Mouse (Mus musculus) MEL (cell line): ENCODE measurements around the gene Lemd1. TPM values are rescaled to one million over a fixed set of nuclear protein-coding genes. Genes with fewer than 3 reads are reported as not detected.

Experiments used
- DNase-seq: peaks from one replicate; pipeline ENCODE4 v3.0.0; 2011; ENCODE audit warnings: low read depth, low spot score
- H3K27ac ChIP-seq: 2 replicates; pipeline ENCODE4 v1.5.1; 2012; ENCODE audit warnings: low read depth, mild to moderate bottlenecking, control low read depth, low read length, moderate library complexity; ENCODE audit not compliant: control insufficient read depth
- H3K27me3 ChIP-seq, 2 experiments: fragments of 150-350 bp in 1 of 2; sonication (generic) in 1 of 2; 2 replicates each; pipeline ENCODE4 v1.6.1; 2012; ENCODE audit warnings: low read length in 2 of 2, mild to moderate bottlenecking in 2 of 2, improper control_type of control experiment in 1 of 2, moderate library complexity in 1 of 2; ENCODE audit not compliant: insufficient read depth in 2 of 2, control insufficient read depth in 1 of 2
- H3K36me3 ChIP-seq, 2 experiments: 2 replicates each; pipeline ENCODE4 v1.6.1; 2012 to 2014; ENCODE audit warnings: low read length in 2 of 2, improper control_type of control experiment in 1 of 2, inconsistent platforms in 1 of 2, mild to moderate bottlenecking in 1 of 2; ENCODE audit not compliant: insufficient read depth in 2 of 2, control insufficient read depth in 1 of 2
- H3K4me1 ChIP-seq, 2 experiments: fragments of 150-350 bp in 1 of 2; sonication (generic) in 1 of 2; 2 replicates each; pipeline ENCODE4 v1.6.1; 2012; ENCODE audit warnings: low read length in 2 of 2, improper control_type of control experiment in 1 of 2, mild to moderate bottlenecking in 1 of 2; ENCODE audit not compliant: insufficient read depth in 2 of 2, control insufficient read depth in 1 of 2
- H3K4me3 ChIP-seq, 2 experiments: fragments of 150-350 bp in 1 of 2; sonication (generic) in 1 of 2; 2 replicates each; pipeline ENCODE4 v1.5.1; 2012; ENCODE audit warnings: low read depth in 2 of 2, low read length in 2 of 2, mild to moderate bottlenecking in 2 of 2, moderate library complexity in 2 of 2, control low read depth in 1 of 2, improper control_type of control experiment in 1 of 2; ENCODE audit not compliant: control insufficient read depth in 1 of 2, insufficient read depth in 1 of 2
- H3K79me2 ChIP-seq: 2 replicates; pipeline ENCODE4 v1.6.1; 2012; ENCODE audit warnings: mild to moderate bottlenecking, low read length, moderate library complexity; ENCODE audit not compliant: control insufficient read depth, poor library complexity, insufficient read depth
- H3K9ac ChIP-seq: 2 replicates; pipeline ENCODE4 v1.6.1; 2012; ENCODE audit warnings: low read depth, mild to moderate bottlenecking, control low read depth, low read length, moderate library complexity; ENCODE audit not compliant: control insufficient read depth, poor library complexity, severe bottlenecking
- H3K9me3 ChIP-seq: fragments of 150-350 bp; sonication (generic); replicated peaks from 2 replicates; pipeline ENCODE4 v1.6.1; 2012; ENCODE audit warnings: mild to moderate bottlenecking, low read length, improper control_type of control experiment, moderate library complexity; ENCODE audit not compliant: insufficient read depth
- CHD1 ChIP-seq: IDR thresholded peaks from 2 replicates; pipeline ENCODE4 v1.6.1; 2012; ENCODE audit warnings: low read depth, mild to moderate bottlenecking, inconsistent platforms, low read length, improper control_type of control experiment
- CHD2 ChIP-seq: IDR thresholded peaks from 2 replicates; pipeline ENCODE4 v1.6.1; 2011; ENCODE audit warnings: low read length, improper control_type of control experiment
- CTCF ChIP-seq, 3 experiments: IDR thresholded peaks in 2 of 3; conservative IDR thresholded peaks in 1 of 3; 2 replicates each; pipeline ENCODE4 v1.5.1; 2011 to 2012; ENCODE audit warnings: low read length in 3 of 3, low read depth in 2 of 3, mild to moderate bottlenecking in 2 of 3, improper control_type of control experiment in 1 of 3, inconsistent platforms in 1 of 3, mixed read lengths in 1 of 3, moderate library complexity in 1 of 3; ENCODE audit not compliant: control insufficient read depth in 1 of 3, insufficient read depth in 1 of 3, poor library complexity in 1 of 3, severe bottlenecking in 1 of 3
- E2F4 ChIP-seq: IDR thresholded peaks from 2 replicates; pipeline ENCODE4 v1.6.1; 2011; ENCODE audit warnings: low read depth, low read length, improper control_type of control experiment, borderline replicate concordance
- EP300 ChIP-seq, 2 experiments: IDR thresholded peaks; 2 replicates each; pipeline ENCODE4 v1.6.1; 2011; ENCODE audit warnings: improper control_type of control experiment in 2 of 2, low read length in 2 of 2, low read depth in 1 of 2, mild to moderate bottlenecking in 1 of 2
- ETS1 ChIP-seq: IDR thresholded peaks from 2 replicates; pipeline ENCODE4 v1.6.1; 2012; ENCODE audit warnings: low read depth, mild to moderate bottlenecking, inconsistent platforms, low read length, improper control_type of control experiment, moderate library complexity
- GABPA ChIP-seq: IDR thresholded peaks from 2 replicates; pipeline ENCODE4 v1.6.1; 2012; ENCODE audit warnings: low read depth, mild to moderate bottlenecking, inconsistent platforms, low read length, improper control_type of control experiment, moderate library complexity
- GATA1 ChIP-seq: IDR thresholded peaks from 2 replicates; pipeline ENCODE4 v1.6.1; 2011; ENCODE audit warnings: low read depth, low read length, improper control_type of control experiment
- JUND ChIP-seq: IDR thresholded peaks from 2 replicates; pipeline ENCODE4 v1.6.1; 2011; ENCODE audit warnings: low read depth, mild to moderate bottlenecking, improper control_type of control experiment, low read length
- KAT2A ChIP-seq: conservative IDR thresholded peaks from 2 replicates; pipeline ENCODE4 v1.6.1; 2012; ENCODE audit warnings: low read depth, low read length, improper control_type of control experiment, inconsistent platforms
- MAFK ChIP-seq: IDR thresholded peaks from 2 replicates; pipeline ENCODE4 v1.6.1; 2011; ENCODE audit warnings: low read depth, mild to moderate bottlenecking, low read length, improper control_type of control experiment, borderline replicate concordance
- MAX ChIP-seq: IDR thresholded peaks from 2 replicates; pipeline ENCODE4 v1.6.1; 2011; ENCODE audit warnings: low read length, improper control_type of control experiment
- MAZ ChIP-seq: IDR thresholded peaks from 2 replicates; pipeline ENCODE4 v1.6.1; 2012; ENCODE audit warnings: low read depth, mild to moderate bottlenecking, inconsistent platforms, low read length, improper control_type of control experiment
- MYB ChIP-seq: IDR thresholded peaks from 2 replicates; pipeline ENCODE4 v1.6.1; 2011; ENCODE audit warnings: mild to moderate bottlenecking, low read depth, low read length, improper control_type of control experiment
- MYC ChIP-seq: IDR thresholded peaks from 2 replicates; pipeline ENCODE4 v1.6.1; 2011; ENCODE audit warnings: low read depth, mild to moderate bottlenecking, low read length, improper control_type of control experiment, moderate library complexity
- NELFE ChIP-seq: IDR thresholded peaks from 2 replicates; pipeline ENCODE4 v1.6.1; 2011; ENCODE audit warnings: low read depth, low read length, improper control_type of control experiment
- NRF1 ChIP-seq: IDR thresholded peaks from 2 replicates; pipeline ENCODE4 v1.6.1; 2014; ENCODE audit warnings: low read depth, mild to moderate bottlenecking, inconsistent platforms, low read length, improper control_type of control experiment, moderate library complexity; ENCODE audit not compliant: poor library complexity, insufficient read depth, severe bottlenecking
- POLR2A ChIP-seq, 2 experiments: IDR thresholded peaks; 2 replicates each; pipeline ENCODE4 v1.6.1; 2011 to 2012; ENCODE audit warnings: low read length in 2 of 2, mild to moderate bottlenecking in 2 of 2, control low read depth in 1 of 2, improper control_type of control experiment in 1 of 2, low read depth in 1 of 2, moderate library complexity in 1 of 2; ENCODE audit not compliant: control insufficient read depth in 1 of 2, insufficient read depth in 1 of 2, poor library complexity in 1 of 2
- POLR2AphosphoS5 ChIP-seq: IDR thresholded peaks from 2 replicates; pipeline ENCODE4 v1.6.1; 2012; ENCODE audit warnings: low read depth, borderline replicate concordance, mild to moderate bottlenecking, inconsistent platforms, low read length, moderate library complexity, mixed read lengths
- RAD21 ChIP-seq: IDR thresholded peaks from 2 replicates; pipeline ENCODE4 v1.6.1; 2011; ENCODE audit warnings: mild to moderate bottlenecking, low read depth, low read length, improper control_type of control experiment
- SIN3A ChIP-seq: IDR thresholded peaks from 2 replicates; pipeline ENCODE4 v1.6.1; 2012; ENCODE audit warnings: low read length, improper control_type of control experiment, inconsistent platforms
- SMC3 ChIP-seq: IDR thresholded peaks from 2 replicates; pipeline ENCODE4 v1.6.1; 2011; ENCODE audit warnings: low read depth, low read length, improper control_type of control experiment
- TBP ChIP-seq: IDR thresholded peaks from 2 replicates; pipeline ENCODE4 v1.8.0; 2011; ENCODE audit warnings: low read depth, low read length, improper control_type of control experiment
- USF1 ChIP-seq: IDR thresholded peaks from 2 replicates; pipeline ENCODE4 v1.6.1; 2014; ENCODE audit warnings: low read depth, mild to moderate bottlenecking, inconsistent platforms, low read length, improper control_type of control experiment, moderate library complexity
- USF2 ChIP-seq, 2 experiments: IDR thresholded peaks; 2 replicates each; pipeline ENCODE4 v1.6.1; 2011 to 2012; ENCODE audit warnings: improper control_type of control experiment in 2 of 2, low read length in 2 of 2, borderline replicate concordance in 1 of 2, inconsistent platforms in 1 of 2, low read depth in 1 of 2, mild to moderate bottlenecking in 1 of 2; ENCODE audit not compliant: insufficient read depth in 1 of 2
- ZC3H11A ChIP-seq: IDR thresholded peaks from 2 replicates; pipeline ENCODE4 v1.6.1; 2012; ENCODE audit warnings: low read depth, mild to moderate bottlenecking, inconsistent platforms, low read length, improper control_type of control experiment
- ZKSCAN1 ChIP-seq: IDR thresholded peaks from 2 replicates; pipeline ENCODE4 v1.6.1; 2012; ENCODE audit warnings: low read depth, mild to moderate bottlenecking, inconsistent platforms, low read length, improper control_type of control experiment, moderate library complexity
- ZMIZ1 ChIP-seq: IDR thresholded peaks from 2 replicates; pipeline ENCODE4 v1.6.1; 2012; ENCODE audit warnings: low read depth, mild to moderate bottlenecking, inconsistent platforms, low read length, improper control_type of control experiment, moderate library complexity
- polyA plus RNA-seq, 2 experiments: library from polyadenylated mRNA; stranded (reverse) in 1 of 2; unstranded in 1 of 2; fragments of >175 nt in 1 of 2; fragments of >200 nt in 1 of 2; gene quantifications; 2 replicates each; pipeline versions ENCODE4 v1.2.1 to v1.2.4; 2012; ENCODE audit warnings: low replicate concordance in 2 of 2, low read depth in 1 of 2; ENCODE audit not compliant: insufficient read length in 2 of 2, insufficient read depth in 1 of 2, missing spikeins in 1 of 2
- total RNA-seq: library from RNA; depleted of rRNA; stranded (reverse); fragments of 300-350 nt; gene quantifications from 2 replicates; pipeline ENCODE4 v1.2.3, GENCODE M21; 2012

Lemd1 gene
- total and polyA plus RNA-seq, 3 experiments: not detected

DNA sequence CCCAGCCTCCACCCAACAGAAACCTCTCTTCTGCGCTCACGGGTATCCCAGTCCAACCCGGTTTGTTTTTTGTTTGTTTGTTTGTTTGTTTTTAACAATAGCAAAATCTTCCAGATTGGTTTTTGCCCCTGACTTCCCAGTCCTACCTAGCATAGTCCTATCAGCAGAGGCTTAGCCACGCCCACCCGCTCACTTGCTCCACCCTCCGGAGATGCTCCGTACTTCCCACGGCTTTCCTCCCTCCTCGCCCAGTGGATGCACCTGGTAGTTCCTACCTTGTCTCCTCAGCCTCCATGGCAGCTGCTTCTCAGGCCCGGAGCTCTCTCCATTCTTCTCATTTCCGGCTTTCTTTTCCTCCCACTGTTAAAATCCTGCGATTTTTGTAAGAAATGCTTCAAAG is 42.3 kb downstream of the Lemd1 start:
- no peak overlapping the region for H3K27ac ChIP-seq
- H3K4me1 ChIP-seq: no peaks in the 10 kb centered on the region
- H3K9me3 ChIP-seq: no peaks in the 10 kb centered on the region
- H3K4me3 ChIP-seq: no peak overlapping the region
- no peak overlapping the region for H3K9ac ChIP-seq
- no peaks in the 10 kb centered on the region for H3K36me3 ChIP-seq
- H3K79me2 ChIP-seq: no peaks in the 10 kb centered on the region
- H3K27me3 ChIP-seq: peaks cover 6 to 11% of the 10 kb centered on the region in 2 experiments
- TF ChIP-seq MAFK (no peak), KAT2A (no peak), NRF1 (no peak), CTCF (IDR thresholded peaks at IDR 0.05 in 2 of 3, conservative IDR thresholded peaks at IDR 0.05 in 1 of 3; ENCODE audit: control insufficient read depth in 1 of 3, insufficient read depth in 1 of 3, low read depth in 2 of 3, low read length in 3 of 3, poor library complexity in 1 of 3, severe bottlenecking in 1 of 3) (no peak), POLR2A (IDR thresholded peaks at IDR 0.05; ENCODE audit: control insufficient read depth in 1 of 2, insufficient read depth in 1 of 2, low read depth in 1 of 2, low read length in 2 of 2, poor library complexity in 1 of 2) (no peak), USF1 (no peak), MAZ (no peak), GABPA (no peak), TBP (no peak), MYB (no peak), USF2 (IDR thresholded peaks at IDR 0.05; ENCODE audit: borderline replicate concordance in 1 of 2, insufficient read depth in 1 of 2, low read depth in 1 of 2, low read length in 2 of 2) (no peak), ZC3H11A (no peak), MYC (no peak), POLR2AphosphoS5 (no peak), ZMIZ1 (no peak)
- DNase-seq: no peak

DNA sequence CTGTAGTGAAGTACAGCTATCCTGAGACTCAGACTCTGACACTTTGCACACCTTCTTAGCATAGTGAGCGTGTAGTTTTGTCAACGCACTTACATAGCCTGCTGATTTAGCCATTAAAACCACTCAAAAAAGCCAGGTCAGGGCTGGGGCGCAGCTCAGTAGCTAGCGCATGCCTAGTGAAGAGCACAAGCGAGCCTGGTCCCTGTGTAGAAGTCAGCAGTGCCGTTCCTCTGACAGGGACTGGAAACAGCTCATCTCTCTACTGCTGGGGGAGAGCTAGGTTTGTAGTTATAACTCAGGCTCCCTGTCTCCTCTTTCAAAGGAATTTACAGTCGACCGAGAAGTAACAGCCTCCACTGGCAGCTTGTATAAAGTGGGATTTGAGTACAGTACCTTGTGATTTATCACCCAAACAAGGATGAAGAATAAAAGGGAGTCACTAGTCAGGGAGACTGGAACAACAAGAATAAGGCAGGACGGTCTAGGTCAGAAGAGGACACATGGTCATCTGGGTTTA is 43.6 kb downstream of the Lemd1 start:
- no peak for DNase-seq
- Histone ChIP-seq H3K9me3 (no peaks in the 10 kb centered on the region), H3K9ac (no peak overlapping the region), H3K4me1 (no peaks in the 10 kb centered on the region), H3K4me3 (no peak overlapping the region), H3K27ac (no peak overlapping the region), H3K27me3 (peaks cover 9 to 11% of the 10 kb centered on the region in 2 experiments), H3K79me2 (no peaks in the 10 kb centered on the region), H3K36me3 (no peaks in the 10 kb centered on the region)
- TF ChIP-seq SMC3: no peak
- TF ChIP-seq CHD1: no peak
- no peak for TF ChIP-seq SIN3A
- no peak for TF ChIP-seq MAX
- no peak for TF ChIP-seq NELFE
- TF ChIP-seq EP300 (IDR thresholded peaks at IDR 0.05; ENCODE audit: low read depth in 1 of 2, low read length in 2 of 2): no peak
- TF ChIP-seq ZMIZ1: no peak
- TF ChIP-seq CHD2: no peak
- no peak for TF ChIP-seq GATA1
- no peak for TF ChIP-seq ZKSCAN1
- TF ChIP-seq RAD21: no peak
- TF ChIP-seq JUND: no peak
- TF ChIP-seq MYB: no peak
- TF ChIP-seq GABPA: no peak
- TF ChIP-seq E2F4: no peak
- no peak for TF ChIP-seq ETS1
- TF ChIP-seq ZC3H11A: no peak
